Mouse (Mus musculus) forebrain, embryonic 14.5 days (tissue): ENCODE data around the gene Csmd2. TPM values are rescaled to one million over a fixed set of nuclear protein-coding genes. Genes with fewer than 3 reads are reported as not detected.
"Not testable (repeated sequence)": the region's sequence is repeated elsewhere in the genome, so short reads cannot be mapped to it uniquely, and the experiment has no call there.

ENCODE experiments used
- ATAC-seq: fragments of 200-750 bp; cut with Nextera tagmentation; 2 replicates; pipeline ENCODE4 v1.8.0; 2017; ENCODE audit warnings: mild to moderate bottlenecking, moderate library complexity
- DNase-seq: peaks from one replicate; pipeline ENCODE4 v3.0.0-alpha.2; 2015; ENCODE audit warnings: low spot score
- H3K27ac ChIP-seq: fragments of 300-500 bp; sonication (generic); 2 replicates; pipeline ENCODE4 v1.5.1; 2014; ENCODE audit warnings: low read depth, mild to moderate bottlenecking, control low read depth, low read length, moderate library complexity
- H3K27me3 ChIP-seq: fragments of 300-500 bp; sonication (generic); replicated peaks from 2 replicates; pipeline ENCODE4 v1.6.1; 2014; ENCODE audit warnings: low read length, control low read depth, mixed read lengths; ENCODE audit not compliant: control insufficient read depth, insufficient read depth
- H3K36me3 ChIP-seq: fragments of 300-500 bp; sonication (generic); 2 replicates; pipeline ENCODE4 v1.6.1; 2014; ENCODE audit warnings: low read length, control low read depth; ENCODE audit not compliant: control insufficient read depth, insufficient read depth
- H3K4me1 ChIP-seq: fragments of 300-500 bp; sonication (generic); 2 replicates; pipeline ENCODE4 v1.6.1; 2014; ENCODE audit warnings: antibody characterized with exemption, low read length, control low read depth; ENCODE audit not compliant: control insufficient read depth, insufficient read depth
- H3K4me2 ChIP-seq: fragments of 300-500 bp; sonication (generic); 2 replicates; pipeline ENCODE4 v1.6.1; 2014; ENCODE audit warnings: mild to moderate bottlenecking, control low read depth, low read length
- H3K4me3 ChIP-seq: fragments of 300-500 bp; sonication (generic); 2 replicates; pipeline ENCODE4 v1.5.1; 2014; ENCODE audit warnings: low read depth, low read length, control low read depth
- H3K9ac ChIP-seq: fragments of 300-500 bp; sonication (generic); 2 replicates; pipeline ENCODE4 v1.6.1; 2014; ENCODE audit warnings: mild to moderate bottlenecking, low read length, control low read depth, moderate library complexity
- H3K9me3 ChIP-seq: fragments of 300-500 bp; sonication (generic); replicated peaks from 2 replicates; pipeline ENCODE4 v1.6.1; 2016; ENCODE audit warnings: low read length, control low read depth, mixed read lengths; ENCODE audit not compliant: control insufficient read depth
- WGBS: fragments of 180-500 bp; shearing (Covaris S2); extraction: QIAGEN DNeasy Blood & Tissue Kit; methylation state at CpG from one replicate; pipeline ENCODE4 v1.1.7; 2014; 5-methylcytosine and 5-hydroxymethylcytosine counted together
- polyA plus RNA-seq: library from polyadenylated mRNA; unstranded; fragments of >200 nt; fragmentation: Nextera tagmentation; extraction: Ambion mirVana; gene quantifications from 2 replicates; pipeline ENCODE4 v1.2.1, GENCODE M21; 2014

The Csmd2 gene
- polyA plus RNA-seq, 1 experiment from 2014 or later = 3.2 TPM

GRCm38 (mm10) chr4:128004797-128005452 lies 17.3 kb downstream of the Csmd2 start:
- Histone ChIP-seq H3K27ac (peak overlapping the region; percentile 15; the same call in 1 of the 2 replicates), H3K4me1 (peaks cover 9% of the 10 kb centered on the region; the same call in 1 of the 2 replicates), H3K4me3 (no peak overlapping the region), H3K27me3 (no peaks in the 10 kb centered on the region), H3K4me2 (no peak overlapping the region), H3K36me3 (no peaks in the 10 kb centered on the region), H3K9ac (no peak overlapping the region), H3K9me3 (no peaks in the 10 kb centered on the region)
- 34% methylated on average over 3 of the region's 3 CpGs for whole genome bisulfite sequencing
- ATAC-seq = peak; percentile 66
- DNase-seq = peak; percentile 60

- H3K4me3 ChIP-seq = no peak overlapping the region
- DNase-seq (no peak), ATAC-seq (no peak)
- H3K27ac ChIP-seq = no peak overlapping the region
- H3K9ac ChIP-seq = no peak overlapping the region
- 79% methylated on average over 2 of the region's 2 CpGs for WGBS
- no peaks in the 10 kb centered on the region for H3K4me1 ChIP-seq
- H3K4me2 ChIP-seq = no peak overlapping the region
- H3K27me3 ChIP-seq = no peaks in the 10 kb centered on the region
- H3K36me3 ChIP-seq = no peaks in the 10 kb centered on the region
- H3K9me3 ChIP-seq = no peaks in the 10 kb centered on the region
Measured at GRCm38 (mm10) chr4:128019465-128019864, 31.8 kb downstream of the Csmd2 start.

- DNase-seq (no peak), ATAC-seq (no peak)
- Histone ChIP-seq H3K9me3 (no peaks in the 10 kb centered on the region), H3K4me2 (no peak overlapping the region), H3K4me1 (no peaks in the 10 kb centered on the region), H3K9ac (no peak overlapping the region), H3K27me3 (no peaks in the 10 kb centered on the region), H3K4me3 (no peak overlapping the region), H3K36me3 (no peaks in the 10 kb centered on the region), H3K27ac (no peak overlapping the region)
- 81% methylated on average over 1 of the region's 1 CpGs for WGBS
Measured at GRCm38 (mm10) chr4:128028294-128028693, 40.6 kb downstream of the Csmd2 start.

GRCm38 (mm10) chr4:128041901-128042300 lies 54.2 kb downstream of the Csmd2 start:
- no peak for ATAC-seq
- Histone ChIP-seq H3K27ac (peak overlapping the region; percentile 29; the same call in 1 of the 2 replicates), H3K27me3 (no peaks in the 10 kb centered on the region), H3K9ac (no peak overlapping the region), H3K4me2 (no peak overlapping the region), H3K36me3 (no peaks in the 10 kb centered on the region), H3K9me3 (no peaks in the 10 kb centered on the region), H3K4me3 (no peak overlapping the region), H3K4me1 (0 out of 2 replicates have a peak, but pooled peaks cover 6% of the 10 kb centered on the region)
- DNase-seq = peak; percentile 52
- 13% methylated on average over 4 of the region's 4 CpGs for WGBS

GRCm38 (mm10) chr4:128042626-128043025 lies 55.0 kb downstream of the Csmd2 start:
- WGBS = 30% methylated on average over 5 of the region's 5 CpGs
- no peak overlapping the region; the same call in 1 of the 2 replicates for H3K27ac ChIP-seq

GRCm38 (mm10) chr4:128048716-128049115 lies 61.1 kb downstream of the Csmd2 start:
- Histone ChIP-seq H3K4me3 (no peak overlapping the region), H3K27me3 (no peaks in the 10 kb centered on the region), H3K4me2 (no peak overlapping the region), H3K9me3 (no peaks in the 10 kb centered on the region), H3K9ac (no peak overlapping the region), H3K36me3 (no peaks in the 10 kb centered on the region), H3K4me1 (no peaks in the 10 kb centered on the region), H3K27ac (no peak overlapping the region)
- WGBS = 67% methylated on average over 1 of the region's 1 CpGs
- no peak for ATAC-seq
- no peak for DNase-seq

More at GRCm38 (mm10) chr4:128042626-128043025, 55.0 kb downstream of the Csmd2 start:
- Histone ChIP-seq H3K27me3 (no peaks in the 10 kb centered on the region), H3K4me2 (no peak overlapping the region), H3K4me3 (no peak overlapping the region), H3K9ac (no peak overlapping the region), H3K4me1 (0 out of 2 replicates have a peak, but pooled peaks cover 6% of the 10 kb centered on the region), H3K36me3 (no peaks in the 10 kb centered on the region), H3K9me3 (no peaks in the 10 kb centered on the region)
- DNase-seq (peak; percentile 22), ATAC-seq (no peak)

GRCm38 (mm10) chr4:128052701-128053100 lies 65.0 kb downstream of the Csmd2 start:
- WGBS = 80% methylated on average over 8 of the region's 8 CpGs
- H3K4me3 ChIP-seq = no peak overlapping the region
- no peaks in the 10 kb centered on the region for H3K4me1 ChIP-seq
- H3K9ac ChIP-seq = no peak overlapping the region
- H3K27ac ChIP-seq = no peak overlapping the region
- no peaks in the 10 kb centered on the region for H3K9me3 ChIP-seq
- H3K36me3 ChIP-seq = no peaks in the 10 kb centered on the region
- H3K4me2 ChIP-seq = no peak overlapping the region
- no peaks in the 10 kb centered on the region for H3K27me3 ChIP-seq
- ATAC-seq (no peak), DNase-seq (no peak)

GRCm38 (mm10) chr4:128061274-128061673 lies 73.6 kb downstream of the Csmd2 start:
- H3K27ac ChIP-seq, H3K4me2 ChIP-seq, H3K27me3 ChIP-seq, H3K4me3 ChIP-seq, ATAC-seq, H3K9ac ChIP-seq, H3K36me3 ChIP-seq, H3K9me3 ChIP-seq, DNase-seq, H3K4me1 ChIP-seq: not testable (repeated sequence)
- 86% methylated on average over 2 of the region's 2 CpGs for WGBS

GRCm38 (mm10) chr4:128067189-128067588 lies 79.5 kb downstream of the Csmd2 start:
- H3K9me3 ChIP-seq = no peaks in the 10 kb centered on the region
- no peaks in the 10 kb centered on the region; the same call in 1 of the 2 replicates for H3K4me1 ChIP-seq
- H3K27me3 ChIP-seq = no peaks in the 10 kb centered on the region
- H3K4me3 ChIP-seq = no peak overlapping the region
- no peak overlapping the region for H3K9ac ChIP-seq
- no peak overlapping the region for H3K4me2 ChIP-seq
- no peaks in the 10 kb centered on the region for H3K36me3 ChIP-seq
- DNase-seq (no peak), ATAC-seq (no peak)
- H3K27ac ChIP-seq = no peak overlapping the region
- 59% methylated on average over 9 of the region's 9 CpGs for WGBS
